In genomic region chr11:67652194-67652892, GRCm38 (mm10) we compare ENCODE assay signal across 10 mouse cellular contexts. TPM values are rescaled to one million over a fixed set of nuclear protein-coding genes. Genes with fewer than 3 reads are reported as not detected.
A peak's percentile ranks its signal among the peaks of the same experiment; 100 is the strongest.
DNase-seq lines count a peak whose midpoint lies in the region; ATAC-seq and TF ChIP-seq lines count a peak whose summit lies in the region.
"Had no signal": no experiment of that assay in that cellular context is flagged by ENCODE, and none has a peak within 500 bp of the region (broad histone marks: within the 10 kb centered on the region; RNA-seq: fewer than 3 reads in every experiment).

No protein-coding gene starts in this region.

- no peaks in the 10 kb centered on the region for H3K9me3 ChIP-seq in embryonic facial prominence, embryonic 15.5 days (replicated peaks)
- no peaks in the 10 kb centered on the region for H3K9me3 ChIP-seq in limb, embryonic 13.5 days

- no peak for TF ChIP-seq POLR2A in thymus, adult 2 months (IDR thresholded peaks at IDR 0.05; ENCODE audit: control insufficient read depth, extremely low read depth, insufficient read depth, low read length, poor library complexity)

- H3K4me2 ChIP-seq in embryonic facial prominence, embryonic 15.5 days (replicated peaks) = 0 out of 2 replicates have a peak overlapping the region, but pooled peaks have one; percentile 6
- peak overlapping the region; percentile 30 for H3K4me2 ChIP-seq in limb, embryonic 13.5 days (replicated peaks)

- H3K27ac ChIP-seq in gastrocnemius, adult 2 months = no peak overlapping the region
- H3K27ac ChIP-seq in thymus, adult 2 months (ENCODE audit: control insufficient read depth, insufficient read depth, low read length) = no peak overlapping the region
- no peak overlapping the region for H3K27ac ChIP-seq in embryonic facial prominence, embryonic 15.5 days (replicated peaks)
- H3K27ac ChIP-seq in limb, embryonic 13.5 days = no peak overlapping the region

- ATAC-seq in embryonic facial prominence, embryonic 15.5 days (ENCODE audit: insufficient number of reproducible peaks, low FRiP score, low TSS enrichment, low read depth) = no peak
- no peak for ATAC-seq in limb, embryonic 13.5 days (ENCODE audit: low FRiP score, low read depth)

- no peaks in the 10 kb centered on the region for H3K27me3 ChIP-seq in thymus, adult 2 months (ENCODE audit: control insufficient read depth, insufficient read depth, low read length)
- H3K27me3 ChIP-seq in embryonic facial prominence, embryonic 15.5 days = no peaks in the 10 kb centered on the region
- H3K27me3 ChIP-seq in limb, embryonic 13.5 days = 0 out of 2 replicates have a peak, but pooled peaks cover 4% of the 10 kb centered on the region

- TF ChIP-seq CTCF in gastrocnemius, adult 2 months (IDR thresholded peaks at IDR 0.05) = peak; percentile 45
- TF ChIP-seq CTCF in thymus, adult 2 months (IDR thresholded peaks at IDR 0.05; ENCODE audit: borderline replicate concordance, control insufficient read depth, extremely low read depth, insufficient read depth, low read length, poor library complexity) = no peak

- H3K9ac ChIP-seq in embryonic facial prominence, embryonic 15.5 days = no peak overlapping the region
- no peak overlapping the region for H3K9ac ChIP-seq in limb, embryonic 13.5 days

- H3K4me3 ChIP-seq in gastrocnemius, adult 2 months = no peak overlapping the region
- no peak overlapping the region for H3K4me3 ChIP-seq in thymus, adult 2 months (ENCODE audit: control insufficient read depth, insufficient read depth, low read length)
- H3K4me3 ChIP-seq in embryonic facial prominence, embryonic 15.5 days (replicated peaks) = no peak overlapping the region
- H3K4me3 ChIP-seq in limb, embryonic 13.5 days = no peak overlapping the region

- no peak for DNase-seq in gastrocnemius, adult 2 months
- no peak for DNase-seq in gastrocnemius, adult 18-20 months (ENCODE audit: low spot score)
- DNase-seq in thymus, adult 2 months = peak; percentile 10
- DNase-seq in thymus, postnatal 36 days = no peak
- peak; percentile 66 to 71 for DNase-seq in right cerebral cortex, postnatal 10 days (ENCODE audit: low spot score in 2 of 2)
- DNase-seq in T-cell, adult 2 months (ENCODE audit: low spot score) = no peak

- H3K4me1 ChIP-seq in thymus, adult 2 months (replicated peaks; ENCODE audit: control insufficient read depth, insufficient read depth, low read length) = no peaks in the 10 kb centered on the region
- H3K4me1 ChIP-seq in embryonic facial prominence, embryonic 15.5 days = peaks cover 12% of the 10 kb centered on the region
- H3K4me1 ChIP-seq in limb, embryonic 13.5 days = peaks cover 17% of the 10 kb centered on the region

- intact Hi-C loops in gastrocnemius, adult 2 months (cut with DNase I) = no loop called here

- H3K36me3 ChIP-seq in thymus, adult 2 months (ENCODE audit: control insufficient read depth, insufficient read depth, low read length) = no peaks in the 10 kb centered on the region
- no peaks in the 10 kb centered on the region for H3K36me3 ChIP-seq in embryonic facial prominence, embryonic 15.5 days
- no peaks in the 10 kb centered on the region for H3K36me3 ChIP-seq in limb, embryonic 13.5 days
- H3K36me3 ChIP-seq: G1E had no signal

- WGBS in thymus, adult 2 months = 18% methylated on average over 14 of the region's 14 CpGs
- WGBS in embryonic facial prominence, embryonic 15.5 days = 15% methylated on average over 14 of the region's 14 CpGs
- WGBS in limb, embryonic 13.5 days = 16% methylated on average over 14 of the region's 14 CpGs

RNA-seq across cellular contexts. Expression of gene Rcvrn, which starts 42.8 kb away (rescaled TPM):
- total RNA-seq in gastrocnemius, adult 2 months (2021) = not detected
- under 1 TPM in 1 of 2 experiments, not detected in 1; 0.21 TPM for total RNA-seq in gastrocnemius, adult 18-20 months (2021)
- polyA plus RNA-seq in thymus, adult 2 months (2012; rRNA removed) = 0.29 and 0.38 TPM in 2 replicates
- polyA plus RNA-seq in embryonic facial prominence, embryonic 15.5 days (2015; fragmentation: Nextera tagmentation; extraction: Ambion mirVana) = not detected in 2 replicates
- not detected in 2 replicates for polyA plus RNA-seq in limb, embryonic 13.5 days (2015; fragmentation: Nextera tagmentation; extraction: Ambion mirVana)
- total RNA-seq: G1E had no signal
- polyA plus RNA-seq: G1E; large intestine, adult 2 months had no signal

Comparison
In these comparisons a context has a peak if more than half of its experiments do, and no peak if none do; other contexts are left out.
1. DNase-seq: peak in thymus, adult 2 months (single experiment) and right cerebral cortex, postnatal 10 days (2 of 2); none in gastrocnemius, adult 2 months (single experiment), gastrocnemius, adult 18-20 months (single experiment), thymus, postnatal 36 days (0 of 2) and T-cell, adult 2 months (single experiment).